In the genomic region with DNA sequence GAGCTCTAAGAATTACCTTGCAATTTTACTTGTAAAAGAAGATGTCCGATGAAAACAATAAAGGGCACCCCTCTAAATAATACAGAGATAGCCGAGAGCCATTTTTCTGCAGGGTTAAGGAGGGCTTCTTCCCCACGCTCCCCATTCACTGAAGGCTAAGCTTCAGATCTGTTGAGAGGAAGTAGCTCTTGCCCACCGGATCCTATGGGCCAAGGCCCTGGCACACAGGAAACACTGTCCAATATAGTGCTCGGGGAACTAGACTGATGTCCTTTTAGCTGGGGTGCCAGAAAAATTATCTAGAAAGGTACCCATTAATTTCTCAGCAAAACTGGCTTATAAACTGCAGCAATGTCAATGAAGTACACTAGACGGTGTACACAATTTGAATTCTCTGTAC, we compare ENCODE assay signal across 19 mouse cellular contexts.
"Had no signal": no experiment of that assay in that cellular context is flagged by ENCODE, and none has a peak within 500 bp of the region (broad histone marks: within the 10 kb centered on the region; RNA-seq: fewer than 3 reads in every experiment).

No protein-coding gene starts in this region.

- ATAC-seq: liver, embryonic 12.5 days; midbrain, embryonic 16.5 days had no signal

- H3K4me3 ChIP-seq: limb, embryonic 10.5 days; limb, embryonic 13.5 days; liver, embryonic 12.5 days; liver, embryonic 15.5 days; lung, embryonic 15.5 days; midbrain, embryonic 12.5 days; myocyte had no signal

- H3K27ac ChIP-seq: kidney, postnatal 0 days; limb, embryonic 10.5 days; limb, embryonic 13.5 days; liver, embryonic 12.5 days; liver, embryonic 15.5 days; lung, embryonic 15.5 days; midbrain, embryonic 12.5 days had no signal

- DNase-seq: kidney, adult 18-20 months; kidney, adult 9 months; kidney, postnatal 25 days; layer of hippocampus, adult 9-11 months; liver; lung, adult 18-20 months; lung, postnatal 10 days; lung, postnatal 4 days; thymus, adult 18-20 months; thymus, postnatal 36 days had no signal
